Mouse (Mus musculus) heart, adult 18-20 months (tissue): Measurements from ENCODE around the gene Lrrc73. TPM values are rescaled to one million over a fixed set of nuclear protein-coding genes. Genes with fewer than 3 reads are reported as not detected.

ENCODE experiments used
- DNase-seq, 2 experiments: peaks; one replicate each; pipeline ENCODE4 v3.0.0; 2021 to 2022; ENCODE audit warnings: mixed read lengths in 1 of 2
- long read RNA-seq, 2 experiments: library from polyadenylated mRNA; stranded (forward); transcript quantifications; one replicate each; pipeline ENCODE4 v2.0.0; 2021
- total RNA-seq, 2 experiments: library from RNA; stranded (reverse); gene quantifications; 2 replicates each; pipeline ENCODE4 v1.2.3; 2021

Lrrc73 gene
- total RNA-seq, result under 1 TPM; 0.18 to 0.37 TPM
- long read RNA-seq, experiment 1, result 0 reads
- long read RNA-seq, experiment 2, result 0 reads

GRCm38 (mm10) chr17:46253452-46254084, at the start of gene Lrrc73:
Gene Lrrc73 (plus strand): TSS chr17:46253531.
- peak; percentile 93 for DNase-seq

GRCm38 (mm10) chr17:46206676-46207075, 46.7 kb upstream of the Lrrc73 start:
- DNase-seq, result no peak

GRCm38 (mm10) chr17:46210550-46210949, 42.8 kb upstream of the Lrrc73 start:
- no peak for DNase-seq

GRCm38 (mm10) chr17:46221601-46222000, 31.7 kb upstream of the Lrrc73 start:
- DNase-seq, result no peak

GRCm38 (mm10) chr17:46227576-46227975, 25.8 kb upstream of the Lrrc73 start:
- no peak for DNase-seq

GRCm38 (mm10) chr17:46236067-46236466, 17.3 kb upstream of the Lrrc73 start:
- no peak for DNase-seq

- DNase-seq, result no peak
Observed at GRCm38 (mm10) chr17:46237079-46237478, 16.3 kb upstream of the Lrrc73 start.

- no peak for DNase-seq
Observed at GRCm38 (mm10) chr17:46237480-46237879, 15.9 kb upstream of the Lrrc73 start.

- DNase-seq, result no peak
Observed at GRCm38 (mm10) chr17:46239516-46240114, 13.7 kb upstream of the Lrrc73 start.

GRCm38 (mm10) chr17:46241471-46241870, 11.9 kb upstream of the Lrrc73 start:
- no peak for DNase-seq

- DNase-seq, result no peak
Observed at GRCm38 (mm10) chr17:46242274-46242673, 11.1 kb upstream of the Lrrc73 start.

GRCm38 (mm10) chr17:46242993-46243392, 10.3 kb upstream of the Lrrc73 start:
- DNase-seq, result no peak

GRCm38 (mm10) chr17:46243624-46244023, 9.7 kb upstream of the Lrrc73 start:
- no peak for DNase-seq

- DNase-seq, result peak in 1 of 2 experiments; percentile 22
Observed at GRCm38 (mm10) chr17:46244579-46244978, 8.8 kb upstream of the Lrrc73 start.

GRCm38 (mm10) chr17:46247512-46248188, 5.7 kb upstream of the Lrrc73 start, which contains the start of the genes Polr1c and Yipf3:
Gene Polr1c (minus strand): TSS chr17:46248054.
Gene Yipf3 (plus strand): TSS chr17:46248080.
- DNase-seq, result peak; percentile 97 to 98

- DNase-seq, result no peak
Observed at GRCm38 (mm10) chr17:46248189-46248522, 5.2 kb upstream of the Lrrc73 start.

- DNase-seq, result no peak
Observed at GRCm38 (mm10) chr17:46251174-46251573, 2.2 kb upstream of the Lrrc73 start.

- no peak for DNase-seq
Observed at GRCm38 (mm10) chr17:46252571-46253451, 520 bp upstream of the Lrrc73 start.

- DNase-seq, result no peak
Observed at GRCm38 (mm10) chr17:46254106-46254505, 775 bp downstream of the Lrrc73 start.

- no peak for DNase-seq
Observed at GRCm38 (mm10) chr17:46255147-46255546, 1.8 kb downstream of the Lrrc73 start.

GRCm38 (mm10) chr17:46258279-46259053, 5.1 kb downstream of the Lrrc73 start:
- no peak for DNase-seq

- no peak for DNase-seq
Observed at GRCm38 (mm10) chr17:46259675-46260074, 6.3 kb downstream of the Lrrc73 start.
